Comparison of ENCODE assay signal across 8 mouse cellular contexts in genomic region chr14:75834251-75834738, GRCm38 (mm10). TPM values are rescaled to one million over a fixed set of nuclear protein-coding genes. Genes with fewer than 3 reads are reported as not detected.
DNase-seq lines count a peak whose midpoint lies in the region; ATAC-seq and TF ChIP-seq lines count a peak whose summit lies in the region.

No protein-coding gene starts in this region.

- no peak for TF ChIP-seq CTCF in cerebellum, adult 2 months (IDR thresholded peaks at IDR 0.05; ENCODE audit: borderline replicate concordance, insufficient read depth, low read depth, low read length)
- TF ChIP-seq CTCF in hindbrain, postnatal 0 days (IDR thresholded peaks at IDR 0.05; ENCODE audit: low read depth), result no peak

- no peaks in the 10 kb centered on the region for H3K9me3 ChIP-seq in hindbrain, postnatal 0 days (ENCODE audit: low read length)

- intact Hi-C loops in left cerebral cortex, postnatal 4 days (cut with DNase I), result no loop called here

- no peak for TF ChIP-seq POLR2A in cerebellum, adult 2 months (IDR thresholded peaks at IDR 0.05; ENCODE audit: borderline replicate concordance, insufficient read depth, low read length)

- DNase-seq in cerebellum, adult 2 months, result peak in 1 of 2 experiments; percentile 41
- no peak for DNase-seq in cerebellum, adult 9-11 months
- peak; percentile 82 for DNase-seq in c-Kit-positive CD71-positive TER-119-negative erythroid progenitor cells, embryonic 14.5 days (ENCODE audit: low read depth)
- DNase-seq in gastrocnemius, adult 8-10 months (ENCODE audit: low spot score in 2 of 2), result peak; percentile 67 to 73
- peak; percentile 74 for DNase-seq in hindbrain, postnatal 0 days (ENCODE audit: low spot score)
- DNase-seq in left cerebral cortex, postnatal 4 days, result peak; percentile 27
- peak; percentile 90 for DNase-seq in mesoderm, embryonic 11.5 days (ENCODE audit: low read depth, low spot score)
- peak; percentile 48 for DNase-seq in spleen, adult 12 weeks (ENCODE audit: low spot score)

- no peak overlapping the region for H3K27ac ChIP-seq in cerebellum, adult 2 months (ENCODE audit: insufficient read depth, low read length)
- H3K27ac ChIP-seq in hindbrain, postnatal 0 days, result peak overlapping the region; percentile 78

- peak; percentile 88 for ATAC-seq in hindbrain, postnatal 0 days

- no peaks in the 10 kb centered on the region; the same call in 1 of the 2 replicates for H3K4me1 ChIP-seq in cerebellum, adult 2 months (ENCODE audit: control insufficient read depth, insufficient read depth, low read length)
- H3K4me1 ChIP-seq in hindbrain, postnatal 0 days (ENCODE audit: insufficient read depth, low read length), result peaks cover 7% of the 10 kb centered on the region; the same call in 1 of the 2 replicates

- peak overlapping the region; percentile 78 for H3K4me2 ChIP-seq in hindbrain, postnatal 0 days (ENCODE audit: low read depth, low read length)

- WGBS in cerebellum, adult 2 months, result 2% methylated on average over 10 of the region's 10 CpGs
- under 1% methylated on average over 10 of the region's 10 CpGs for WGBS in hindbrain, postnatal 0 days

- no peaks in the 10 kb centered on the region for H3K27me3 ChIP-seq in cerebellum, adult 2 months (ENCODE audit: control insufficient read depth, insufficient read depth, low read length)
- no peaks in the 10 kb centered on the region for H3K27me3 ChIP-seq in hindbrain, postnatal 0 days (ENCODE audit: insufficient read depth, low read length)

- H3K4me3 ChIP-seq in cerebellum, adult 2 months (replicated peaks; ENCODE audit: insufficient read depth, low read depth, low read length), result peak overlapping the region; percentile 40
- H3K4me3 ChIP-seq in hindbrain, postnatal 0 days (ENCODE audit: low read length), result peak overlapping the region; percentile 41

- H3K9ac ChIP-seq in hindbrain, postnatal 0 days (replicated peaks; ENCODE audit: low read length), result peak overlapping the region; percentile 61

- H3K36me3 ChIP-seq in hindbrain, postnatal 0 days (ENCODE audit: insufficient read depth, low read length), result no peaks in the 10 kb centered on the region

RNA-seq across cellular contexts. Expression of gene Tpt1, which starts 10.6 kb away (rescaled TPM):
- 698 and 753 TPM in 2 replicates for polyA plus RNA-seq in cerebellum, adult 2 months (2012; rRNA removed)
- total RNA-seq in gastrocnemius, adult 8-10 months (2022), result 1,000 to 10,000 TPM; 3,387 to 4,149 (median 3,897) TPM
- 377 and 433 TPM in 2 replicates for total RNA-seq in hindbrain, postnatal 0 days (2014; rRNA removed)
- polyA plus RNA-seq in hindbrain, postnatal 0 days (2015; fragmentation: Nextera tagmentation; extraction: Ambion mirVana), result 731 and 750 TPM in 2 replicates
- total RNA-seq in left cerebral cortex, postnatal 4 days (2021), result 1,000 to 10,000 TPM; 1,734 to 1,903 TPM

RNA-seq across cellular contexts. Expression of gene Slc25a30, which starts 47.5 kb away (rescaled TPM):
- polyA plus RNA-seq in cerebellum, adult 2 months (2012; rRNA removed), result 9.9 and 12.2 TPM in 2 replicates
- 10 to 100 TPM in 1 of 4 experiments, 1 to 10 TPM in 3; 5.9 to 12.2 (median 7.2) TPM for total RNA-seq in gastrocnemius, adult 8-10 months (2022)
- 17.4 and 27.2 TPM in 2 replicates for total RNA-seq in hindbrain, postnatal 0 days (2014; rRNA removed)
- polyA plus RNA-seq in hindbrain, postnatal 0 days (2015; fragmentation: Nextera tagmentation; extraction: Ambion mirVana), result 4.8 and 6.0 TPM in 2 replicates
- total RNA-seq in left cerebral cortex, postnatal 4 days (2021), result 10 to 100 TPM; 19.4 to 23.9 TPM
